Comparison of ENCODE assay signal across 11 mouse cellular contexts in the genomic region with DNA sequence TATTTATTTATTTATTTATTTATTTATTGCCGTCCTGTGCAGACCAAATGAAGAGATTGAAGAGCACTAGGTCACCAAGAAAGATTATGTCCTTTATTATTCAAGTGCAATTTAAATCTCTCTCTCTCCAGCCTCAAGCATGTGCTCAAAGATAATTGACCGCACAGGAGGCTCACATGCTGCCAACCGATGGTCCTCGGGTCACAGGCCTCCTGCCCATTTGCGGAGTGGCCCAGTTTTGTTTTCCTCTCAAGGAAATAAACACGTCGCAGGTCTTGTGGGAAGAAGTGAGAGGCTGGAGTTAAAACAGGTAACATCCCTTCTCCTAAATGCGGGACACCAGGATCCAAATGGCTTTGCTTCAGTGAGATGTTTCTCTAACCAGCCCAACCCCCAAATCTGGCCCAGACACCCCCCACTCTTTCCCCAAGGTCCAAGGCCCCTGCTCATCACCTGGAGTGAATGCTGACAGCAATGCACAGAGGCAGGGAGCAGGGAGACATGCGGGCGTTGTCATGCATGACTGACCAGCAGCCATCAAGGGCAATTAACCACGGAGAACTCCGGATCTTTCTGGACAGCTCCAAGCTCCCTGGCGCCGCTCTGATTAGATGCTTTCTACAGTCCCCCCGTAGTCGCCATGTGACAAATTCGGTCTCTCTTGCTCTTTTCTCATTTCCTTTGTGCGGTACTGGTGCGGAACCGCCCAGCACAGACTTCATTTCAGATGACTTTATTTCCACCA.
DNase-seq lines count a peak whose midpoint lies in the region; ATAC-seq and TF ChIP-seq lines count a peak whose summit lies in the region.
"Had no signal": no experiment of that assay in that cellular context is flagged by ENCODE, and none has a peak within 500 bp of the region (broad histone marks: within the 10 kb centered on the region; RNA-seq: fewer than 3 reads in every experiment).

No protein-coding gene starts in this region.

- WGBS in neural tube, embryonic 13.5 days = 70% methylated on average over 20 of the region's 20 CpGs
- WGBS in hindbrain, embryonic 11.5 days = 67% methylated on average over 20 of the region's 20 CpGs
- 84% methylated on average over 20 of the region's 20 CpGs for WGBS in intestine, embryonic 15.5 days
- 86% methylated on average over 20 of the region's 20 CpGs for WGBS in lung, adult 2 months

- ATAC-seq in neural tube, embryonic 13.5 days (ENCODE audit: low read depth) = no peak
- peak; percentile 53; the same call in 1 of the 2 replicates for ATAC-seq in hindbrain, embryonic 11.5 days (ENCODE audit: low FRiP score)
- no peak for ATAC-seq in intestine, embryonic 15.5 days

- no peak overlapping the region for H3K27ac ChIP-seq in neural tube, embryonic 13.5 days (replicated peaks)
- H3K27ac ChIP-seq in hindbrain, embryonic 11.5 days (ENCODE audit: low read depth, low read length) = no peak overlapping the region
- H3K27ac ChIP-seq in intestine, embryonic 15.5 days = no peak overlapping the region
- H3K27ac ChIP-seq: liver, embryonic 13.5 days had no signal

- no peak for TF ChIP-seq POLR2A in lung, adult 2 months (IDR thresholded peaks at IDR 0.05; ENCODE audit: borderline replicate concordance, extremely low read depth, low read depth, low read length)

- peaks cover 3% of the 10 kb centered on the region; the same call in 1 of the 2 replicates for H3K4me1 ChIP-seq in neural tube, embryonic 13.5 days (replicated peaks)
- H3K4me1 ChIP-seq in hindbrain, embryonic 11.5 days (replicated peaks; ENCODE audit: control insufficient read depth, insufficient read depth, low read length) = no peaks in the 10 kb centered on the region
- no peaks in the 10 kb centered on the region for H3K4me1 ChIP-seq in intestine, embryonic 15.5 days (replicated peaks)
- H3K4me1 ChIP-seq in lung, adult 2 months (ENCODE audit: control insufficient read depth, insufficient read depth, low read length) = no peaks in the 10 kb centered on the region
- H3K4me1 ChIP-seq: liver, embryonic 13.5 days had no signal

- H3K27me3 ChIP-seq in neural tube, embryonic 13.5 days = no peaks in the 10 kb centered on the region
- no peaks in the 10 kb centered on the region for H3K27me3 ChIP-seq in hindbrain, embryonic 11.5 days (ENCODE audit: control insufficient read depth, insufficient read depth, low read length)
- H3K27me3 ChIP-seq in splenic B cell, adult 2 months (ENCODE audit: control insufficient read depth, insufficient read depth, low read length, poor library complexity, severe bottlenecking) = no peaks in the 10 kb centered on the region
- no peaks in the 10 kb centered on the region for H3K27me3 ChIP-seq in intestine, embryonic 15.5 days (replicated peaks)
- H3K27me3 ChIP-seq: liver, embryonic 13.5 days had no signal

- no peak for TF ChIP-seq CTCF in lung, adult 2 months (IDR thresholded peaks at IDR 0.05; ENCODE audit: insufficient read depth, low read length)

- no peak overlapping the region for H3K9ac ChIP-seq in neural tube, embryonic 13.5 days
- H3K9ac ChIP-seq in hindbrain, embryonic 11.5 days (ENCODE audit: low read depth, low read length) = no peak overlapping the region
- no peak overlapping the region for H3K9ac ChIP-seq in intestine, embryonic 15.5 days
- H3K9ac ChIP-seq: liver, embryonic 13.5 days had no signal

- 0 out of 2 replicates have a peak overlapping the region, but pooled peaks have one; percentile 4 for H3K4me2 ChIP-seq in neural tube, embryonic 13.5 days
- no peak overlapping the region for H3K4me2 ChIP-seq in hindbrain, embryonic 11.5 days (replicated peaks; ENCODE audit: low read depth, low read length)
- H3K4me2 ChIP-seq in intestine, embryonic 15.5 days (replicated peaks) = no peak overlapping the region
- H3K4me2 ChIP-seq: liver, embryonic 13.5 days had no signal

- DNase-seq in neural tube, embryonic 10.5 days (ENCODE audit: extremely low spot score, low spot score) = no peak
- DNase-seq in hindbrain, embryonic 11.5 days (ENCODE audit: low spot score) = peak; percentile 46
- DNase-seq in kidney, postnatal 10 days = peak; percentile 66
- DNase-seq in splenic B cell, adult 2 months (ENCODE audit: low read depth, low spot score) = peak; percentile 2
- DNase-seq in frontal cortex, adult 2 months (ENCODE audit: extremely low spot score in 1 of 2, low spot score in 1 of 2) = no peak
- no peak for DNase-seq in lung, adult 2 months
- DNase-seq: layer of hippocampus, adult 9-11 months; liver, embryonic 13.5 days; thymus, postnatal 25 days had no signal

- H3K36me3 ChIP-seq in neural tube, embryonic 13.5 days = no peaks in the 10 kb centered on the region
- H3K36me3 ChIP-seq in hindbrain, embryonic 11.5 days (ENCODE audit: control insufficient read depth, insufficient read depth, low read length) = no peaks in the 10 kb centered on the region
- H3K36me3 ChIP-seq in splenic B cell, adult 2 months (ENCODE audit: control insufficient read depth, insufficient read depth, low read length, poor library complexity, severe bottlenecking) = no peaks in the 10 kb centered on the region
- no peaks in the 10 kb centered on the region for H3K36me3 ChIP-seq in intestine, embryonic 15.5 days
- H3K36me3 ChIP-seq: liver, embryonic 13.5 days had no signal

- no peak overlapping the region for H3K4me3 ChIP-seq in neural tube, embryonic 13.5 days
- H3K4me3 ChIP-seq in hindbrain, embryonic 11.5 days (ENCODE audit: low read depth, low read length) = no peak overlapping the region
- H3K4me3 ChIP-seq in intestine, embryonic 15.5 days (replicated peaks) = no peak overlapping the region
- H3K4me3 ChIP-seq in lung, adult 2 months (replicated peaks; ENCODE audit: extremely low read depth, low read depth, low read length) = no peak overlapping the region
- H3K4me3 ChIP-seq: liver, embryonic 13.5 days had no signal

- H3K9me3 ChIP-seq in neural tube, embryonic 13.5 days = no peaks in the 10 kb centered on the region
- no peaks in the 10 kb centered on the region for H3K9me3 ChIP-seq in hindbrain, embryonic 11.5 days (ENCODE audit: control insufficient read depth, low read length)
- no peaks in the 10 kb centered on the region for H3K9me3 ChIP-seq in intestine, embryonic 15.5 days
- H3K9me3 ChIP-seq: liver, embryonic 13.5 days had no signal

Comparison
In these comparisons a context has a peak if more than half of its experiments do, and no peak if none do; other contexts are left out.
1. DNase-seq: peak in hindbrain, embryonic 11.5 days (single experiment), kidney, postnatal 10 days (single experiment) and splenic B cell, adult 2 months (single experiment); none in neural tube, embryonic 10.5 days (single experiment), frontal cortex, adult 2 months (0 of 2) and lung, adult 2 months (single experiment).